Mouse (Mus musculus) heart, embryonic 14.5 days (tissue): Measurements from ENCODE around the gene Cxcr5. TPM values are rescaled to one million over a fixed set of nuclear protein-coding genes. Genes with fewer than 3 reads are reported as not detected.

Experiments used
- ATAC-seq: fragments of 200-750 bp; cut with Nextera tagmentation; 2 replicates; pipeline ENCODE4 v1.8.0; 2017; ENCODE audit warnings: low read depth, moderate TSS enrichment; ENCODE audit not compliant: insufficient number of reproducible peaks, insufficient read depth, low FRiP score
- H3K27ac ChIP-seq, 2 experiments: fragments of 200-500 bp in 1 of 2; fragments of 300-500 bp in 1 of 2; sonication (generic) in 1 of 2; replicated peaks in 1 of 2; 2 replicates each; pipeline ENCODE4 v1.5.1; 2012 to 2014; ENCODE audit warnings: low read depth in 2 of 2, low read length in 2 of 2, control low read depth in 1 of 2, mild to moderate bottlenecking in 1 of 2, mixed read lengths in 1 of 2; ENCODE audit not compliant: control insufficient read depth in 1 of 2, insufficient read depth in 1 of 2
- H3K27me3 ChIP-seq: fragments of 300-500 bp; sonication (generic); 2 replicates; pipeline ENCODE4 v1.6.1; 2014; ENCODE audit warnings: mild to moderate bottlenecking, low read length, control low read depth; ENCODE audit not compliant: control insufficient read depth, insufficient read depth
- H3K36me3 ChIP-seq: fragments of 300-500 bp; sonication (generic); 2 replicates; pipeline ENCODE4 v1.6.1; 2014; ENCODE audit warnings: mild to moderate bottlenecking, control low read depth, low read length, mixed read lengths; ENCODE audit not compliant: control insufficient read depth, insufficient read depth
- H3K4me1 ChIP-seq, 2 experiments: fragments of 200-500 bp in 1 of 2; fragments of 300-500 bp in 1 of 2; sonication (generic) in 1 of 2; 2 replicates each; pipeline ENCODE4 v1.6.1; 2012 to 2014; ENCODE audit warnings: low read length in 2 of 2, control low read depth in 1 of 2, mixed read lengths in 1 of 2; ENCODE audit not compliant: control insufficient read depth in 2 of 2, insufficient read depth in 2 of 2
- H3K4me2 ChIP-seq: fragments of 300-500 bp; sonication (generic); 2 replicates; pipeline ENCODE4 v1.6.1; 2014; ENCODE audit warnings: mild to moderate bottlenecking, low read length
- H3K4me3 ChIP-seq, 2 experiments: fragments of 200-500 bp in 1 of 2; fragments of 300-500 bp in 1 of 2; sonication (generic) in 1 of 2; 2 replicates each; pipeline ENCODE4 v1.5.1; 2012 to 2014; ENCODE audit warnings: low read length in 2 of 2, mild to moderate bottlenecking in 2 of 2, control low read depth in 1 of 2, low read depth in 1 of 2, moderate library complexity in 1 of 2; ENCODE audit not compliant: control insufficient read depth in 1 of 2, insufficient read depth in 1 of 2
- H3K9ac ChIP-seq: fragments of 300-500 bp; sonication (generic); 2 replicates; pipeline ENCODE4 v1.6.1; 2014; ENCODE audit warnings: mild to moderate bottlenecking, low read length
- H3K9me3 ChIP-seq: fragments of 300-500 bp; sonication (generic); 2 replicates; pipeline ENCODE4 v1.6.1; 2016; ENCODE audit warnings: low read length, control low read depth; ENCODE audit not compliant: control insufficient read depth
- WGBS: fragments of 180-500 bp; shearing (Covaris S2); extraction: QIAGEN DNeasy Blood & Tissue Kit; methylation state at CpG from one replicate; pipeline ENCODE4 v1.1.7; 2014; 5-methylcytosine and 5-hydroxymethylcytosine counted together
- polyA plus RNA-seq: library from polyadenylated mRNA; unstranded; fragments of >200 nt; fragmentation: Nextera tagmentation; extraction: Ambion mirVana; gene quantifications from 2 replicates; pipeline ENCODE4 v1.2.1, GENCODE M21; 2014

Cxcr5 gene
- polyA plus RNA-seq, 1 experiment from 2014 or later = not detected

- peaks cover 4% of the 10 kb centered on the region in 2 experiments; a peak in 2 of 4 replicates for H3K4me1 ChIP-seq
- H3K9ac ChIP-seq = no peak overlapping the region
- H3K4me2 ChIP-seq = no peak overlapping the region
- H3K4me3 ChIP-seq = no peak overlapping the region
- ATAC-seq = no peak
- no peaks in the 10 kb centered on the region for H3K27me3 ChIP-seq
- 78% methylated on average over 10 of the region's 10 CpGs for WGBS
- H3K36me3 ChIP-seq = no peaks in the 10 kb centered on the region
- H3K9me3 ChIP-seq = no peaks in the 10 kb centered on the region
- H3K27ac ChIP-seq = no peak overlapping the region
These were observed 39.8 kb downstream of the Cxcr5 start for GRCm38 (mm10) chr9:44521927-44522326.

- peaks cover 4% of the 10 kb centered on the region in 2 experiments; a peak in 2 of 4 replicates for H3K4me1 ChIP-seq
- H3K9ac ChIP-seq = no peak overlapping the region
- no peak overlapping the region for H3K4me3 ChIP-seq
- H3K4me2 ChIP-seq = no peak overlapping the region
- H3K36me3 ChIP-seq = no peaks in the 10 kb centered on the region
- no peaks in the 10 kb centered on the region for H3K9me3 ChIP-seq
- H3K27me3 ChIP-seq = no peaks in the 10 kb centered on the region
- H3K27ac ChIP-seq = no peak overlapping the region
- 42% methylated on average over 7 of the region's 7 CpGs for WGBS
- ATAC-seq = no peak
These were observed 43.6 kb downstream of the Cxcr5 start for GRCm38 (mm10) chr9:44518068-44518467.

GRCm38 (mm10) chr9:44517368-44517767 is 44.3 kb downstream of the Cxcr5 start:
- Histone ChIP-seq H3K27me3 (no peaks in the 10 kb centered on the region), H3K27ac (no peak overlapping the region), H3K9me3 (no peaks in the 10 kb centered on the region), H3K9ac (no peak overlapping the region), H3K4me1 (peaks cover 4% of the 10 kb centered on the region in 2 experiments; a peak in 2 of 4 replicates), H3K4me2 (no peak overlapping the region), H3K4me3 (no peak overlapping the region), H3K36me3 (no peaks in the 10 kb centered on the region)
- WGBS = 38% methylated on average over 4 of the region's 4 CpGs
- no peak for ATAC-seq

- Histone ChIP-seq H3K27me3 (no peaks in the 10 kb centered on the region), H3K9me3 (no peaks in the 10 kb centered on the region), H3K4me1 (peaks cover 14 to 15% of the 10 kb centered on the region in 2 experiments), H3K4me2 (no peak overlapping the region), H3K27ac (no peak overlapping the region), H3K36me3 (no peaks in the 10 kb centered on the region), H3K4me3 (no peak overlapping the region), H3K9ac (no peak overlapping the region)
- ATAC-seq = no peak
- 86% methylated on average over 5 of the region's 5 CpGs for WGBS
These were observed 45.8 kb downstream of the Cxcr5 start for GRCm38 (mm10) chr9:44515891-44516290.

- Histone ChIP-seq H3K4me1 (peaks cover 20 to 21% of the 10 kb centered on the region in 2 experiments), H3K4me3 (no peak overlapping the region), H3K27ac (0 out of 4 replicates have a peak overlapping the region, but pooled peaks of 1 of the 2 experiments have one; percentile 34), H3K9ac (no peak overlapping the region), H3K36me3 (no peaks in the 10 kb centered on the region), H3K4me2 (no peak overlapping the region), H3K9me3 (no peaks in the 10 kb centered on the region), H3K27me3 (no peaks in the 10 kb centered on the region)
- no peak for ATAC-seq
- 51% methylated on average over 12 of the region's 12 CpGs for WGBS
These were observed 46.4 kb downstream of the Cxcr5 start for GRCm38 (mm10) chr9:44515131-44515751.

GRCm38 (mm10) chr9:44514147-44514546 is 47.5 kb downstream of the Cxcr5 start:
- Histone ChIP-seq H3K9ac (no peak overlapping the region), H3K9me3 (no peaks in the 10 kb centered on the region), H3K4me1 (peaks cover 28 to 32% of the 10 kb centered on the region in 2 experiments), H3K27ac (no peak overlapping the region), H3K27me3 (no peaks in the 10 kb centered on the region), H3K4me2 (no peak overlapping the region), H3K4me3 (no peak overlapping the region), H3K36me3 (peaks cover 4% of the 10 kb centered on the region; the same call in 1 of the 2 replicates)
- no peak for ATAC-seq
- 84% methylated on average over 5 of the region's 5 CpGs for WGBS

- Histone ChIP-seq H3K4me1 (peaks cover 31 to 37% of the 10 kb centered on the region in 2 experiments), H3K27ac (no peak overlapping the region), H3K4me2 (no peak overlapping the region), H3K9me3 (no peaks in the 10 kb centered on the region), H3K4me3 (no peak overlapping the region), H3K36me3 (peaks cover 9% of the 10 kb centered on the region), H3K9ac (no peak overlapping the region), H3K27me3 (no peaks in the 10 kb centered on the region)
- 69% methylated on average over 20 of the region's 20 CpGs for WGBS
- no peak for ATAC-seq
These were observed 48.1 kb downstream of the Cxcr5 start for GRCm38 (mm10) chr9:44513610-44514009.

GRCm38 (mm10) chr9:44513121-44513520 is 48.6 kb downstream of the Cxcr5 start:
- peaks cover 30 to 41% of the 10 kb centered on the region in 2 experiments for H3K4me1 ChIP-seq
- H3K27me3 ChIP-seq = no peaks in the 10 kb centered on the region
- no peak overlapping the region for H3K4me3 ChIP-seq
- peaks cover 14% of the 10 kb centered on the region for H3K36me3 ChIP-seq
- no peak overlapping the region for H3K27ac ChIP-seq
- no peak for ATAC-seq
- WGBS = 76% methylated on average over 11 of the region's 11 CpGs
- H3K9ac ChIP-seq = no peak overlapping the region
- no peaks in the 10 kb centered on the region for H3K9me3 ChIP-seq
- no peak overlapping the region for H3K4me2 ChIP-seq
